Mouse (Mus musculus): Measurements from ENCODE around the gene Dhx58. TPM values are rescaled to one million over a fixed set of nuclear protein-coding genes. Genes with fewer than 3 reads are reported as not detected.

Dhx58 gene
- polyA plus RNA-seq, 1 experiment from 2014 or later, result 5.2 TPM

- ATAC-seq (ENCODE audit: insufficient number of reproducible peaks, insufficient read depth, low FRiP score, low TSS enrichment, low read depth), result no peak
- Histone ChIP-seq H3K27me3 (no peaks in the 10 kb centered on the region), H3K9ac (peak overlapping the region; percentile 95), H3K4me2 (peak overlapping the region; percentile 82), H3K36me3 (peaks cover 4% of the 10 kb centered on the region; the same call in 1 of the 2 replicates), H3K4me1 (peaks cover 21% of the 10 kb centered on the region), H3K27ac (peak overlapping the region; percentile 67; the same call in 1 of the 2 replicates), H3K9me3 (no peaks in the 10 kb centered on the region), H3K4me3 (peak overlapping the region; percentile 99)
- 1% methylated on average over 13 of the region's 13 CpGs for WGBS
Measured at GRCm38 (mm10) chr11:100737105-100737733, 33.1 kb upstream of the Dhx58 start.

GRCm38 (mm10) chr11:100736746-100737080 is 32.6 kb upstream of the Dhx58 start:
- H3K9me3 ChIP-seq, result no peaks in the 10 kb centered on the region
- no peak overlapping the region for H3K27ac ChIP-seq
- H3K4me3 ChIP-seq, result peak overlapping the region; percentile 99
- H3K36me3 ChIP-seq, result peaks cover 4% of the 10 kb centered on the region; the same call in 1 of the 2 replicates
- peaks cover 21% of the 10 kb centered on the region for H3K4me1 ChIP-seq
- no peaks in the 10 kb centered on the region for H3K27me3 ChIP-seq
- H3K4me2 ChIP-seq, result peak overlapping the region; percentile 82
- ATAC-seq (ENCODE audit: insufficient number of reproducible peaks, insufficient read depth, low FRiP score, low TSS enrichment, low read depth), result no peak
- 82% methylated on average over 4 of the region's 4 CpGs for WGBS
- peak overlapping the region; percentile 95 for H3K9ac ChIP-seq

- peak overlapping the region; percentile 95; the same call in 1 of the 2 replicates for H3K9ac ChIP-seq
- WGBS, result 78% methylated on average over 14 of the region's 14 CpGs
- peak overlapping the region; percentile 82 for H3K4me2 ChIP-seq
- ATAC-seq (ENCODE audit: insufficient number of reproducible peaks, insufficient read depth, low FRiP score, low TSS enrichment, low read depth), result no peak
- peaks cover 21% of the 10 kb centered on the region for H3K4me1 ChIP-seq
- H3K36me3 ChIP-seq, result peaks cover 4% of the 10 kb centered on the region; the same call in 1 of the 2 replicates
- no peaks in the 10 kb centered on the region for H3K27me3 ChIP-seq
- H3K9me3 ChIP-seq, result no peaks in the 10 kb centered on the region
- peak overlapping the region; percentile 99; the same call in 1 of the 2 replicates for H3K4me3 ChIP-seq
- H3K27ac ChIP-seq, result no peak overlapping the region; the same call in 1 of the 2 replicates
Measured at GRCm38 (mm10) chr11:100735954-100736745, 32.1 kb upstream of the Dhx58 start.

GRCm38 (mm10) chr11:100735134-100735865 is 31.2 kb upstream of the Dhx58 start:
- Histone ChIP-seq H3K4me3 (0 out of 2 replicates have a peak overlapping the region, but pooled peaks have one; percentile 2), H3K27ac (no peak overlapping the region), H3K4me1 (peaks cover 21% of the 10 kb centered on the region), H3K4me2 (peak overlapping the region; percentile 14; the same call in 1 of the 2 replicates), H3K9ac (peak overlapping the region; percentile 46; the same call in 1 of the 2 replicates), H3K27me3 (no peaks in the 10 kb centered on the region), H3K36me3 (peaks cover 7% of the 10 kb centered on the region; the same call in 1 of the 2 replicates), H3K9me3 (no peaks in the 10 kb centered on the region)
- WGBS, result 88% methylated on average over 9 of the region's 9 CpGs
- ATAC-seq (ENCODE audit: insufficient number of reproducible peaks, insufficient read depth, low FRiP score, low TSS enrichment, low read depth), result no peak

- WGBS, result 82% methylated on average over 6 of the region's 6 CpGs
- H3K9ac ChIP-seq, result no peak overlapping the region
- no peak overlapping the region for H3K4me2 ChIP-seq
- no peak overlapping the region for H3K4me3 ChIP-seq
- H3K27ac ChIP-seq, result no peak overlapping the region
- no peaks in the 10 kb centered on the region for H3K9me3 ChIP-seq
- H3K4me1 ChIP-seq, result peaks cover 8% of the 10 kb centered on the region
- peaks cover 25% of the 10 kb centered on the region for H3K36me3 ChIP-seq
- no peak for ATAC-seq (ENCODE audit: insufficient number of reproducible peaks, insufficient read depth, low FRiP score, low TSS enrichment, low read depth)
- no peaks in the 10 kb centered on the region for H3K27me3 ChIP-seq
Measured at GRCm38 (mm10) chr11:100730477-100731205, 26.6 kb upstream of the Dhx58 start.

- Histone ChIP-seq H3K27me3 (no peaks in the 10 kb centered on the region), H3K4me2 (no peak overlapping the region), H3K9me3 (no peaks in the 10 kb centered on the region), H3K9ac (no peak overlapping the region), H3K4me1 (peaks cover 8% of the 10 kb centered on the region), H3K4me3 (no peak overlapping the region), H3K27ac (no peak overlapping the region), H3K36me3 (peaks cover 25% of the 10 kb centered on the region)
- 92% methylated on average over 4 of the region's 4 CpGs for WGBS
- no peak for ATAC-seq (ENCODE audit: insufficient number of reproducible peaks, insufficient read depth, low FRiP score, low TSS enrichment, low read depth)
Measured at GRCm38 (mm10) chr11:100729976-100730375, 25.9 kb upstream of the Dhx58 start.

GRCm38 (mm10) chr11:100728601-100729000 is 24.5 kb upstream of the Dhx58 start:
- Histone ChIP-seq H3K9me3 (no peaks in the 10 kb centered on the region), H3K27me3 (no peaks in the 10 kb centered on the region), H3K27ac (no peak overlapping the region), H3K4me3 (no peak overlapping the region), H3K4me1 (peaks cover 14% of the 10 kb centered on the region), H3K36me3 (peaks cover 25% of the 10 kb centered on the region), H3K9ac (0 out of 2 replicates have a peak overlapping the region, but pooled peaks have one; percentile 27), H3K4me2 (no peak overlapping the region)
- ATAC-seq (ENCODE audit: insufficient number of reproducible peaks, insufficient read depth, low FRiP score, low TSS enrichment, low read depth), result no peak
- WGBS, result 84% methylated on average over 6 of the region's 6 CpGs

- no peaks in the 10 kb centered on the region for H3K9me3 ChIP-seq
- 76% methylated on average over 3 of the region's 3 CpGs for WGBS
- H3K27ac ChIP-seq, result no peak overlapping the region
Measured at GRCm38 (mm10) chr11:100727201-100727600, 23.1 kb upstream of the Dhx58 start.

GRCm38 (mm10) chr11:100724919-100725512 is 20.9 kb upstream of the Dhx58 start:
- H3K27me3 ChIP-seq, result no peaks in the 10 kb centered on the region
- H3K9ac ChIP-seq, result peak overlapping the region; percentile 44
- no peaks in the 10 kb centered on the region for H3K9me3 ChIP-seq
- WGBS, result 20% methylated on average over 5 of the region's 5 CpGs
- peaks cover 19% of the 10 kb centered on the region for H3K36me3 ChIP-seq
- peak overlapping the region; percentile 58; the same call in 1 of the 2 replicates for H3K27ac ChIP-seq
- H3K4me3 ChIP-seq, result no peak overlapping the region
- no peak for ATAC-seq (ENCODE audit: insufficient number of reproducible peaks, insufficient read depth, low FRiP score, low TSS enrichment, low read depth)
- H3K4me1 ChIP-seq, result peaks cover 17% of the 10 kb centered on the region
- H3K4me2 ChIP-seq, result no peak overlapping the region

More at GRCm38 (mm10) chr11:100727201-100727600, 23.1 kb upstream of the Dhx58 start:
- H3K9ac ChIP-seq, result no peak overlapping the region
- no peaks in the 10 kb centered on the region for H3K27me3 ChIP-seq
- peaks cover 21% of the 10 kb centered on the region for H3K36me3 ChIP-seq
- H3K4me1 ChIP-seq, result peaks cover 14% of the 10 kb centered on the region
- ATAC-seq (ENCODE audit: insufficient number of reproducible peaks, insufficient read depth, low FRiP score, low TSS enrichment, low read depth), result no peak
- H3K4me3 ChIP-seq, result no peak overlapping the region
- no peak overlapping the region for H3K4me2 ChIP-seq

GRCm38 (mm10) chr11:100722493-100723028 is 18.5 kb upstream of the Dhx58 start:
- WGBS, result 61% methylated on average over 2 of the region's 2 CpGs
- Histone ChIP-seq H3K27me3 (no peaks in the 10 kb centered on the region), H3K9me3 (no peaks in the 10 kb centered on the region), H3K4me1 (peaks cover 20% of the 10 kb centered on the region), H3K36me3 (peaks cover 26% of the 10 kb centered on the region), H3K27ac (peak overlapping the region; percentile 23), H3K9ac (0 out of 2 replicates have a peak overlapping the region, but pooled peaks have one; percentile 23), H3K4me2 (no peak overlapping the region), H3K4me3 (no peak overlapping the region)
- no peak for ATAC-seq (ENCODE audit: insufficient number of reproducible peaks, insufficient read depth, low FRiP score, low TSS enrichment, low read depth)
